Mouse (Mus musculus) WW6 (cell line): ENCODE measurements around the gene Sccpdh.

ENCODE experiments used
- DNase-seq: peaks from one replicate; pipeline ENCODE4 v3.0.0-alpha.2; 2013; ENCODE audit warnings: low read depth, low spot score

Gene Sccpdh

GRCm38 (mm10) chr1:179731391-179731790, 63.4 kb downstream of the Sccpdh start:
- DNase-seq = no peak

- peak; percentile 50 for DNase-seq
Observed at GRCm38 (mm10) chr1:179734500-179735474, 66.8 kb downstream of the Sccpdh start.

DNA sequence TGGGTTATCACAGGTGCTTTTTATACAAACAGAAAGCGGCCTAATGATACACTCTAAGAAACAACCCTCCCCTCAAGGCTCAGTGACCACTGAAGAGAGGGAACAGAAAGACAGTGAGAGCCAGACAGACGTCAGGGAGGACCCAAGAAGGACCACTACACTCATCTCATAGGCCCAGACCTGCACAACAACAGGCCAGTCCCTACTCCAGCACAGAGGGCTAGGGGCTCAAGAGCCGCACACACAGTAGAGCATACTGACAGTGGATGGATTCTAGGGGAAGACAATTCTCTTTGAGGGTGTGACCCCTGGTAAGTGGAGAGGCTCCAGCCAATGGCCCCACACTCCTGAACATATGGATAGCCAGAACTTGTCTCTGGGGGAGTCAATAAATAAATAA, 68.5 kb downstream of the Sccpdh start:
- no peak for DNase-seq
